Comparison of ENCODE assay signal across 29 mouse cellular contexts in the genomic region with DNA sequence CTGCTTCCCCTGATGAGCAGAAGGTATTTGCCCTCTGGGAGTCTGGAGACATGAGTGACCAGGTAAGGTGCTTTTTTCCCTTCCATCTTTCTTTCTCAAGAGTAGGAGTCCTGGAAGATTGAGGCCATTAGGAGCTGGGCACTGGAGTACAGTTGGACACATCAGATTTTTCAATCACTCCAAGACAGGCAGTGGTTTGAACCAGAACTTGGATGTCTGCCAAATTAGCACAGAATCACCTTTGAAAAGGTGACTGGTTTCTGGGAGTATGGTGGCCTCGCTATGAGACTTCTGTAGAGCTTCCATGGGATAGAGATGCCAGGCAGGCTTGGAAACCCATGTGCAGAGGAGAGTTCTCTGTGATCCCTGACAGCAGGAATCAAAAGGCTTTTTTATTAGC. TPM values are rescaled to one million over a fixed set of nuclear protein-coding genes. Genes with fewer than 3 reads are reported as not detected.
DNase-seq lines count a peak whose midpoint lies in the region; ATAC-seq and TF ChIP-seq lines count a peak whose summit lies in the region.
"Had no signal": no experiment of that assay in that cellular context is flagged by ENCODE, and none has a peak within 500 bp of the region (broad histone marks: within the 10 kb centered on the region; RNA-seq: fewer than 3 reads in every experiment).

No protein-coding gene starts in this region.

- no peak for DNase-seq in embryonic facial prominence, embryonic 10.5 days (ENCODE audit: low spot score)
- peak; percentile 68 for DNase-seq in kidney, adult 2 months
- DNase-seq in kidney, postnatal 14 days, result peak; percentile 35
- DNase-seq: adrenal gland, adult 8-10 months; adrenal gland, postnatal 25 days; cerebellum, adult 11-12 months; cerebellum, adult 8-10 months; cerebellum, postnatal 10 days; gastrocnemius, postnatal 10 days; gastrocnemius, postnatal 36 days; heart, adult 2 months; heart, postnatal 14 days; heart, postnatal 4 days had no signal

- H3K27me3 ChIP-seq in embryonic facial prominence, embryonic 13.5 days, result no peaks in the 10 kb centered on the region
- H3K27me3 ChIP-seq in embryonic facial prominence, embryonic 10.5 days (replicated peaks; ENCODE audit: low read depth, poor library complexity, severe bottlenecking), result no peaks in the 10 kb centered on the region
- no peaks in the 10 kb centered on the region for H3K27me3 ChIP-seq in kidney, adult 2 months (replicated peaks; ENCODE audit: control insufficient read depth, insufficient read depth, low read length)
- no peaks in the 10 kb centered on the region for H3K27me3 ChIP-seq in kidney, embryonic 15.5 days
- H3K27me3 ChIP-seq in kidney, embryonic 14.5 days (ENCODE audit: control insufficient read depth, insufficient read depth, low read length), result no peaks in the 10 kb centered on the region
- H3K27me3 ChIP-seq: forebrain, embryonic 13.5 days; heart, embryonic 13.5 days had no signal

- no peak overlapping the region for H3K4me3 ChIP-seq in embryonic facial prominence, embryonic 13.5 days
- no peak overlapping the region for H3K4me3 ChIP-seq in embryonic facial prominence, embryonic 10.5 days
- H3K4me3 ChIP-seq in kidney, adult 2 months (ENCODE audit: insufficient read depth, low read depth, low read length), result peak overlapping the region; percentile 79
- no peak overlapping the region for H3K4me3 ChIP-seq in kidney, embryonic 15.5 days (replicated peaks)
- H3K4me3 ChIP-seq in kidney, embryonic 14.5 days (ENCODE audit: low read length), result no peak overlapping the region
- H3K4me3 ChIP-seq in cortical plate, adult 2 months (ENCODE audit: insufficient read depth, low read length), result peak overlapping the region; percentile 30
- H3K4me3 ChIP-seq: forebrain, embryonic 10.5 days; forebrain, embryonic 13.5 days; heart, adult 2 months; heart, embryonic 10.5 days; heart, embryonic 13.5 days had no signal

- no peaks in the 10 kb centered on the region for H3K9me3 ChIP-seq in embryonic facial prominence, embryonic 13.5 days
- no peaks in the 10 kb centered on the region for H3K9me3 ChIP-seq in embryonic facial prominence, embryonic 10.5 days
- no peaks in the 10 kb centered on the region for H3K9me3 ChIP-seq in kidney, embryonic 15.5 days (replicated peaks)
- H3K9me3 ChIP-seq in kidney, embryonic 14.5 days (ENCODE audit: control insufficient read depth, low read length), result no peaks in the 10 kb centered on the region
- H3K9me3 ChIP-seq: forebrain, embryonic 10.5 days; forebrain, embryonic 13.5 days; heart, embryonic 10.5 days; heart, embryonic 13.5 days had no signal

- no peak for TF ChIP-seq POLR2A in kidney, adult 2 months (IDR thresholded peaks at IDR 0.05; ENCODE audit: low read depth, low read length)
- TF ChIP-seq POLR2A in cortical plate, adult 2 months (IDR thresholded peaks at IDR 0.05; ENCODE audit: extremely low read depth, insufficient read depth, low read length), result no peak

- H3K4me2 ChIP-seq in embryonic facial prominence, embryonic 13.5 days, result no peak overlapping the region
- no peak overlapping the region for H3K4me2 ChIP-seq in kidney, embryonic 15.5 days
- no peak overlapping the region for H3K4me2 ChIP-seq in kidney, embryonic 14.5 days (replicated peaks; ENCODE audit: low read depth, low read length)
- H3K4me2 ChIP-seq: forebrain, embryonic 13.5 days; heart, embryonic 13.5 days; hindbrain, embryonic 14.5 days had no signal

- TF ChIP-seq CTCF in kidney, adult 2 months (conservative IDR thresholded peaks at IDR 0.05; ENCODE audit: insufficient read depth, insufficient read length, low read depth, low read length), result no peak
- TF ChIP-seq CTCF in cortical plate, adult 2 months (IDR thresholded peaks at IDR 0.05; ENCODE audit: extremely low read depth, insufficient read depth, low read length), result no peak

- WGBS in embryonic facial prominence, embryonic 13.5 days, result 76% methylated on average over 1 of the region's 1 CpGs
- WGBS in embryonic facial prominence, embryonic 10.5 days, result 89% methylated on average over 1 of the region's 1 CpGs
- 28% methylated on average over 1 of the region's 1 CpGs for WGBS in kidney, adult 2 months
- 78% methylated on average over 1 of the region's 1 CpGs for WGBS in kidney, embryonic 15.5 days
- WGBS in kidney, embryonic 14.5 days, result 89% methylated on average over 1 of the region's 1 CpGs

- no peaks in the 10 kb centered on the region for H3K4me1 ChIP-seq in embryonic facial prominence, embryonic 13.5 days
- H3K4me1 ChIP-seq in embryonic facial prominence, embryonic 10.5 days, result no peaks in the 10 kb centered on the region
- peaks cover 15% of the 10 kb centered on the region for H3K4me1 ChIP-seq in kidney, adult 2 months (ENCODE audit: control insufficient read depth, insufficient read depth, low read length)
- 0 out of 2 replicates have a peak, but pooled peaks cover 2% of the 10 kb centered on the region for H3K4me1 ChIP-seq in kidney, embryonic 15.5 days
- H3K4me1 ChIP-seq in kidney, embryonic 14.5 days (ENCODE audit: control insufficient read depth, insufficient read depth, low read length), result no peaks in the 10 kb centered on the region
- peaks cover 3% of the 10 kb centered on the region for H3K4me1 ChIP-seq in cortical plate, adult 2 months (ENCODE audit: control insufficient read depth, insufficient read depth, low read length)
- H3K4me1 ChIP-seq: forebrain, embryonic 10.5 days; forebrain, embryonic 13.5 days; heart, embryonic 10.5 days; heart, embryonic 13.5 days had no signal

- no peak overlapping the region for H3K27ac ChIP-seq in embryonic facial prominence, embryonic 13.5 days
- H3K27ac ChIP-seq in embryonic facial prominence, embryonic 10.5 days (replicated peaks), result no peak overlapping the region
- H3K27ac ChIP-seq in kidney, adult 2 months (ENCODE audit: insufficient read depth, low read depth, low read length), result peak overlapping the region; percentile 94
- no peak overlapping the region for H3K27ac ChIP-seq in kidney, embryonic 15.5 days
- H3K27ac ChIP-seq in kidney, embryonic 14.5 days (ENCODE audit: low read depth, low read length), result no peak overlapping the region
- H3K27ac ChIP-seq in cortical plate, adult 2 months (ENCODE audit: insufficient read depth, low read length), result 0 out of 2 replicates have a peak overlapping the region, but pooled peaks have one; percentile 5
- H3K27ac ChIP-seq: forebrain, embryonic 10.5 days; forebrain, embryonic 13.5 days; heart, adult 2 months; heart, embryonic 10.5 days; heart, embryonic 13.5 days; hindbrain, embryonic 14.5 days had no signal

- H3K36me3 ChIP-seq in embryonic facial prominence, embryonic 13.5 days, result peaks cover 78% of the 10 kb centered on the region
- H3K36me3 ChIP-seq in embryonic facial prominence, embryonic 10.5 days (replicated peaks), result peaks cover 93% of the 10 kb centered on the region
- peaks cover 10% of the 10 kb centered on the region; the same call in 1 of the 2 replicates for H3K36me3 ChIP-seq in kidney, adult 2 months (ENCODE audit: control insufficient read depth, insufficient read depth, low read length)
- peaks cover 85% of the 10 kb centered on the region for H3K36me3 ChIP-seq in kidney, embryonic 15.5 days
- H3K36me3 ChIP-seq in kidney, embryonic 14.5 days (ENCODE audit: control insufficient read depth, insufficient read depth, low read length), result peaks cover 86% of the 10 kb centered on the region

- H3K9ac ChIP-seq in embryonic facial prominence, embryonic 13.5 days, result peak overlapping the region; percentile 6; the same call in 1 of the 2 replicates
- H3K9ac ChIP-seq in kidney, embryonic 15.5 days, result no peak overlapping the region
- no peak overlapping the region for H3K9ac ChIP-seq in kidney, embryonic 14.5 days (ENCODE audit: low read depth, low read length)
- H3K9ac ChIP-seq: forebrain, embryonic 13.5 days; heart, embryonic 13.5 days; hindbrain, embryonic 14.5 days had no signal

- ATAC-seq in embryonic facial prominence, embryonic 13.5 days (ENCODE audit: insufficient number of reproducible peaks, insufficient read depth, low FRiP score, low TSS enrichment, low read depth), result no peak
- no peak for ATAC-seq in kidney, embryonic 15.5 days (replicated peaks; ENCODE audit: low FRiP score)
- no peak for ATAC-seq in kidney, embryonic 14.5 days (ENCODE audit: low FRiP score, low TSS enrichment)
- ATAC-seq in megakaryocyte, adult 5-6 weeks (ENCODE audit: poor library complexity, severe bottlenecking), result no peak
- ATAC-seq: activated CD4-positive, CD25-positive, alpha-beta regulatory T cell, adult 4 months; forebrain, embryonic 13.5 days; forebrain, embryonic 16.5 days had no signal

RNA-seq across cellular contexts. Expression of a gene that starts 25.0 kb away (rescaled TPM):
- 37.9 and 38.2 TPM in 2 replicates for polyA plus RNA-seq in embryonic facial prominence, embryonic 13.5 days (2015; fragmentation: Nextera tagmentation; extraction: Ambion mirVana)
- 42.9 and 44.8 TPM in 2 replicates for polyA plus RNA-seq in embryonic facial prominence, embryonic 10.5 days (2016; fragmentation: Nextera tagmentation; extraction: Ambion mirVana)
- polyA plus RNA-seq in kidney, adult 2 months (2012; rRNA removed), result 25.9 and 26.9 TPM in 2 replicates
- polyA plus RNA-seq in kidney, embryonic 15.5 days (2015; fragmentation: Nextera tagmentation; extraction: Ambion mirVana), result 42.7 and 44.0 TPM in 2 replicates
- 25.6 and 31.2 TPM in 2 replicates for polyA plus RNA-seq in kidney, embryonic 14.5 days (2014; fragmentation: Nextera tagmentation; extraction: Ambion mirVana)
- polyA plus RNA-seq in cortical plate, adult 2 months (2012; rRNA removed), result 25.9 and 28.0 TPM in 2 replicates
- total RNA-seq in megakaryocyte, adult 5-6 weeks (2015), result 4.6 and 5.3 TPM in 2 replicates
- 9.8 and 11.6 TPM in 2 replicates for total RNA-seq in megakaryocyte, adult 5-6 weeks (2017)

RNA-seq across cellular contexts. Expression of a gene that starts 39.6 kb away (rescaled TPM):
- polyA plus RNA-seq in embryonic facial prominence, embryonic 13.5 days (2015; fragmentation: Nextera tagmentation; extraction: Ambion mirVana), result 10.5 and 11.2 TPM in 2 replicates
- polyA plus RNA-seq in embryonic facial prominence, embryonic 10.5 days (2016; fragmentation: Nextera tagmentation; extraction: Ambion mirVana), result 11.5 and 14.5 TPM in 2 replicates
- 28.5 and 30.8 TPM in 2 replicates for polyA plus RNA-seq in kidney, adult 2 months (2012; rRNA removed)
- polyA plus RNA-seq in kidney, embryonic 15.5 days (2015; fragmentation: Nextera tagmentation; extraction: Ambion mirVana), result 11.3 and 11.6 TPM in 2 replicates
- 10.1 and 13.1 TPM in 2 replicates for polyA plus RNA-seq in kidney, embryonic 14.5 days (2014; fragmentation: Nextera tagmentation; extraction: Ambion mirVana)
- 14.6 and 17.5 TPM in 2 replicates for polyA plus RNA-seq in cortical plate, adult 2 months (2012; rRNA removed)
- total RNA-seq in megakaryocyte, adult 5-6 weeks (2015), result 2.5 and 3.9 TPM in 2 replicates
- 4.3 and 6.8 TPM in 2 replicates for total RNA-seq in megakaryocyte, adult 5-6 weeks (2017)

RNA-seq across cellular contexts. Expression of a gene that starts 39.8 kb away (rescaled TPM):
- polyA plus RNA-seq in embryonic facial prominence, embryonic 13.5 days (2015; fragmentation: Nextera tagmentation; extraction: Ambion mirVana), result 0.24 and 0.45 TPM in 2 replicates
- polyA plus RNA-seq in embryonic facial prominence, embryonic 10.5 days (2016; fragmentation: Nextera tagmentation; extraction: Ambion mirVana), result 0.40 and 0.62 TPM in 2 replicates
- 1.1 and 1.2 TPM in 2 replicates for polyA plus RNA-seq in kidney, adult 2 months (2012; rRNA removed)
- polyA plus RNA-seq in kidney, embryonic 15.5 days (2015; fragmentation: Nextera tagmentation; extraction: Ambion mirVana), result not detected in 2 replicates
- not detected in 2 replicates for polyA plus RNA-seq in kidney, embryonic 14.5 days (2014; fragmentation: Nextera tagmentation; extraction: Ambion mirVana)
- 0.40 TPM in 2 replicates for polyA plus RNA-seq in cortical plate, adult 2 months (2012; rRNA removed)
- total RNA-seq in megakaryocyte, adult 5-6 weeks (2015), result not detected in 2 replicates
- 3.1 TPM in 1 of 2 replicates, not detected in the other for total RNA-seq in megakaryocyte, adult 5-6 weeks (2017)
- total RNA-seq: ES-E14; gastrocnemius, adult 18-20 months; gastrocnemius, postnatal 10 days; gastrocnemius, postnatal 36 days; granulocyte monocyte progenitor cell, adult 5-6 weeks; heart, adult 2 months; heart, postnatal 14 days; heart, postnatal 4 days had no signal
- polyA plus RNA-seq: activated CD4-positive, CD25-positive, alpha-beta regulatory T cell, adult 4 months; embryonic facial prominence, embryonic 14.5 days; forebrain, embryonic 16.5 days had no signal

Comparison
In these comparisons a context has a peak if more than half of its experiments do, and no peak if none do; other contexts are left out.
1. H3K27ac ChIP-seq: peak in kidney, adult 2 months (single experiment) and cortical plate, adult 2 months (single experiment); none in embryonic facial prominence, embryonic 13.5 days (single experiment), embryonic facial prominence, embryonic 10.5 days (single experiment), kidney, embryonic 15.5 days (single experiment) and kidney, embryonic 14.5 days (single experiment).
2. H3K4me3 ChIP-seq: peak in kidney, adult 2 months (single experiment) and cortical plate, adult 2 months (single experiment); none in embryonic facial prominence, embryonic 13.5 days (single experiment), embryonic facial prominence, embryonic 10.5 days (single experiment), kidney, embryonic 15.5 days (single experiment) and kidney, embryonic 14.5 days (single experiment).